21 mouse cellular contexts compared by ENCODE assay signal in genomic region chr10:60653675-60654074, GRCm38 (mm10). TPM values are rescaled to one million over a fixed set of nuclear protein-coding genes. Genes with fewer than 3 reads are reported as not detected.
DNase-seq lines count a peak whose midpoint lies in the region; ATAC-seq and TF ChIP-seq lines count a peak whose summit lies in the region.
"Had no signal": no experiment of that assay in that cellular context is flagged by ENCODE, and none has a peak within 500 bp of the region (broad histone marks: within the 10 kb centered on the region; RNA-seq: fewer than 3 reads in every experiment).

No protein-coding gene starts in this region.

- no peak overlapping the region for H3K27ac ChIP-seq in midbrain, embryonic 11.5 days (ENCODE audit: low read depth, low read length)
- H3K27ac ChIP-seq in midbrain, embryonic 13.5 days: no peak overlapping the region
- no peak overlapping the region for H3K27ac ChIP-seq in left cerebral cortex, adult 2 months
- H3K27ac ChIP-seq: embryonic facial prominence, embryonic 13.5 days; embryonic facial prominence, embryonic 15.5 days; forebrain, embryonic 10.5 days; forebrain, embryonic 12.5 days had no signal

- ATAC-seq in midbrain, embryonic 11.5 days (ENCODE audit: low FRiP score): no peak
- ATAC-seq in midbrain, embryonic 13.5 days: no peak
- peak; percentile 53 for ATAC-seq in granulocyte monocyte progenitor cell, adult 5-6 weeks (replicated peaks; ENCODE audit: poor library complexity, severe bottlenecking)
- ATAC-seq: activated CD4-positive, CD25-positive, alpha-beta regulatory T cell, adult 4 months; forebrain, embryonic 14.5 days; forebrain, embryonic 16.5 days had no signal

- no peak overlapping the region for H3K9ac ChIP-seq in midbrain, embryonic 11.5 days (ENCODE audit: low read length)
- no peak overlapping the region for H3K9ac ChIP-seq in midbrain, embryonic 13.5 days (replicated peaks)
- H3K9ac ChIP-seq: embryonic facial prominence, embryonic 13.5 days; embryonic facial prominence, embryonic 15.5 days; forebrain, embryonic 12.5 days had no signal

- H3K36me3 ChIP-seq in midbrain, embryonic 11.5 days (ENCODE audit: control insufficient read depth, insufficient read depth, low read length): no peaks in the 10 kb centered on the region
- H3K36me3 ChIP-seq in midbrain, embryonic 13.5 days: no peaks in the 10 kb centered on the region
- H3K36me3 ChIP-seq: embryonic facial prominence, embryonic 13.5 days; embryonic facial prominence, embryonic 15.5 days; forebrain, embryonic 10.5 days; forebrain, embryonic 12.5 days had no signal

- DNase-seq in midbrain, embryonic 11.5 days (ENCODE audit: low spot score, missing footprints): peak; percentile 70
- no peak for DNase-seq in left cerebral cortex, adult 2 months (ENCODE audit: extremely low spot score in 1 of 2, low spot score in 2 of 2)
- no peak for DNase-seq in spleen, postnatal 4 days (ENCODE audit: low spot score in 2 of 2)
- DNase-seq: adrenal gland, postnatal 10 days; cerebellum, adult 11-12 months; cerebellum, adult 8-10 months; cerebellum, adult 9-11 months; cerebellum, postnatal 14 days; cerebellum, postnatal 36 days; embryo, embryonic 11 days had no signal

- no peaks in the 10 kb centered on the region for H3K27me3 ChIP-seq in midbrain, embryonic 11.5 days (ENCODE audit: control insufficient read depth, insufficient read depth, low read length)
- H3K27me3 ChIP-seq in midbrain, embryonic 13.5 days: no peaks in the 10 kb centered on the region
- H3K27me3 ChIP-seq: embryonic facial prominence, embryonic 13.5 days; embryonic facial prominence, embryonic 15.5 days; forebrain, embryonic 12.5 days had no signal

- H3K4me1 ChIP-seq in midbrain, embryonic 11.5 days (ENCODE audit: control insufficient read depth, insufficient read depth, low read length): no peaks in the 10 kb centered on the region
- 0 out of 2 replicates have a peak, but pooled peaks cover 3% of the 10 kb centered on the region for H3K4me1 ChIP-seq in midbrain, embryonic 13.5 days (replicated peaks)
- H3K4me1 ChIP-seq: forebrain, embryonic 12.5 days had no signal

- TF ChIP-seq CTCF in left cerebral cortex, adult 2 months (IDR thresholded peaks at IDR 0.05): no peak

- intact Hi-C loops in left cerebral cortex, adult 2 months (cut with DNase I): no loop called here

- no peaks in the 10 kb centered on the region for H3K9me3 ChIP-seq in midbrain, embryonic 11.5 days (ENCODE audit: control insufficient read depth, low read length)
- no peaks in the 10 kb centered on the region for H3K9me3 ChIP-seq in midbrain, embryonic 13.5 days
- H3K9me3 ChIP-seq: embryonic facial prominence, embryonic 13.5 days; embryonic facial prominence, embryonic 15.5 days; forebrain, embryonic 10.5 days; forebrain, embryonic 12.5 days had no signal

- WGBS in midbrain, embryonic 11.5 days: 82% methylated on average over 4 of the region's 4 CpGs
- WGBS in midbrain, embryonic 13.5 days: 93% methylated on average over 4 of the region's 4 CpGs

- no peak overlapping the region for H3K4me2 ChIP-seq in midbrain, embryonic 11.5 days
- H3K4me2 ChIP-seq in midbrain, embryonic 13.5 days (replicated peaks): no peak overlapping the region
- H3K4me2 ChIP-seq: embryonic facial prominence, embryonic 13.5 days; embryonic facial prominence, embryonic 15.5 days; forebrain, embryonic 12.5 days had no signal

- no peak overlapping the region for H3K4me3 ChIP-seq in midbrain, embryonic 11.5 days (ENCODE audit: low read depth, low read length)
- no peak overlapping the region for H3K4me3 ChIP-seq in midbrain, embryonic 13.5 days (replicated peaks)
- no peak overlapping the region for H3K4me3 ChIP-seq in left cerebral cortex, adult 2 months
- H3K4me3 ChIP-seq: embryonic facial prominence, embryonic 13.5 days; embryonic facial prominence, embryonic 15.5 days; erythroblast, embryonic 14.5 days; forebrain, embryonic 10.5 days; forebrain, embryonic 12.5 days had no signal

RNA-seq across cellular contexts. Expression of gene Cdh23, which starts 42.6 kb away (rescaled TPM):
- 0.61 and 0.71 TPM in 2 replicates for polyA plus RNA-seq in midbrain, embryonic 11.5 days (2014; fragmentation: Nextera tagmentation; extraction: Ambion mirVana)
- polyA plus RNA-seq in midbrain, embryonic 13.5 days (2015; fragmentation: Nextera tagmentation; extraction: Ambion mirVana): 4.8 and 5.7 TPM in 2 replicates
- 0.81 TPM in 1 of 2 replicates, not detected in the other for total RNA-seq in granulocyte monocyte progenitor cell, adult 5-6 weeks (2014; fragmentation: Nextera tagmentation)
- 0.13 TPM in 1 of 2 replicates, not detected in the other for total RNA-seq in granulocyte monocyte progenitor cell, adult 5-6 weeks (2017)
- 1 to 10 TPM; 1.2 to 2.2 TPM for total RNA-seq in left cerebral cortex, adult 2 months (2021)
- total RNA-seq: common myeloid progenitor, adult 5-6 weeks had no signal
